Mouse (Mus musculus) embryonic fibroblast, embryonic 13.5 days (primary cell): ENCODE data around the gene Ccdc180.
A peak's percentile ranks its signal among the peaks of the same experiment; 100 is the strongest.

Source experiments
- CTCF ChIP-seq: IDR thresholded peaks from 2 replicates; pipeline ENCODE4 v1.5.1; 2011; ENCODE audit warnings: mild to moderate bottlenecking, control low read depth, low read length, moderate library complexity, borderline replicate concordance; ENCODE audit not compliant: insufficient read depth
- POLR2A ChIP-seq: IDR thresholded peaks from 2 replicates; pipeline ENCODE4 v1.6.1; 2011; ENCODE audit warnings: low read depth, mild to moderate bottlenecking, control low read depth, low read length, moderate library complexity

GRCm38 (mm10) chr4:45941628-45942044 is 51.5 kb downstream of the Ccdc180 start:
- TF ChIP-seq CTCF (peak; percentile 68; the same call in 1 of the 2 replicates), POLR2A (no peak)
